Mouse (Mus musculus): ENCODE measurements around the gene Jph2. TPM values are rescaled to one million over a fixed set of nuclear protein-coding genes. Genes with fewer than 3 reads are reported as not detected.
"Not testable (repeated sequence)": the region's sequence is repeated elsewhere in the genome, so short reads cannot be mapped to it uniquely, and the experiment has no call there.

Jph2 gene
- polyA plus RNA-seq, 1 experiment, result 0.13 TPM

DNA sequence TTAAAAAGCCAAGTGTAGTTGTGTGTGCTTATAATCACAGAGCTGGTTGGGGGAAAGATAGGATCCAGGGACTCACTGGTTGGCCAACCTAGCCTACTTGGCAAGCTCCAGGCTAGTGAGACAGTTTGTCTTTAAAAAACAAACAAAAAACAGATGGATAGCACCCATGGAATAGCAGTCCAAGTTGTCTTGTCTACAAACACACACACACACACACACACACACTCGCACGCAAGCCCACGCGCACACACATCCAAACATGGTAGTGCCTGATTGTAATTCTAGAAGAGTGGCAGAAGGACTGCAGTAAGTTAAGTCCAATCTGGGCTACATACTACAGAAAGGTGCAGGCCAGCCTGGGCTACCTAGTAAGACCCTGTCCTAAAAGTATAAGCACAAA, 14.6 kb upstream of the Jph2 start:
- Histone ChIP-seq H3K9me3 (no peaks in the 10 kb centered on the region), H3K27me3 (replicated peaks) (no peaks in the 10 kb centered on the region), H3K4me1 (peaks cover 13% of the 10 kb centered on the region), H3K4me3 (replicated peaks) (no peak overlapping the region), H3K36me3 (replicated peaks; ENCODE audit: low read length) (peaks cover 82% of the 10 kb centered on the region)
- TF ChIP-seq GATA1 (IDR thresholded peaks at IDR 0.05; ENCODE audit: borderline replicate concordance, low read length) (no peak), FLI1 (IDR thresholded peaks at IDR 0.05; ENCODE audit: low read length) (no peak)

DNA sequence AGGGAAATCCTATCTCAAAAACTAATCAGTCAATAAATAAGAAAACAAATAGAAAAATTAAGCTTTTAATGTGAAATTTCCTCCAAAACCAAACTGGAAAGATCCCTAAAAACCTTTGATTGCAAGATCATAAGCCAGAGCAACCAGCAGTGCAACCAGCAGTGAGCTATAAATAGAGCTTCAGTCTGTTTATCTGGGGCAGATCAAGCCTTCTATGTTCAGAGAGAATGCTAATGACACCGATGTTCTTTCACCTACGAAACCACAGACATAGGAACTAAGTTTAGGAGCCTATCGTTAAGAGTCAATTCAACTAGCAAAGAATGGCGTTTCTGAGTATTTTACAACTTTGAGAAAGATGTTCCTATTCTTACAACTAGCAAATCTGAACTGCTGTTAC, 14.0 kb upstream of the Jph2 start:
- TF ChIP-seq FLI1 (IDR thresholded peaks at IDR 0.05; ENCODE audit: low read length), result no peak
- no peak for TF ChIP-seq GATA1 (IDR thresholded peaks at IDR 0.05; ENCODE audit: borderline replicate concordance, low read length)
- Histone ChIP-seq H3K4me3 (replicated peaks) (no peak overlapping the region), H3K36me3 (replicated peaks; ENCODE audit: low read length) (peaks cover 88% of the 10 kb centered on the region), H3K9me3 (no peaks in the 10 kb centered on the region), H3K4me1 (peaks cover 8% of the 10 kb centered on the region; the same call in 1 of the 2 replicates), H3K27me3 (replicated peaks) (no peaks in the 10 kb centered on the region)

DNA sequence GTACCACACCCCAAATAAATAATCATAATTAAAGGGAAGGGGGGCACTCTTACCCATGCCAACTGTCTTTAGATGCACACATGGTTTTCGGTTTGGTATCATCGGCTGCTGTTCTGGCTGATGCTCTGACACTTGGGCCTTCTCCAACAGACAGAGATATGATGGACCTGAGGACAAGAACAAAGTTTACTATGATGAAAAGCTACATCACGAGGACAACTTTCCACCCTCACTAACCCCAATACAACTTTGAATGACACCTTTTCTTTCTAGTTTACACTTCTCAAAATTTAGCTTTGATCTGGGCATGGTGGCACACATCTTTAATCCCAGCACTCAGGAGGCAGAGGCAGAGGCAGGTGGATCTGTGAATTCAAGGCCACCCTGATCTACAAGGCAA, 13.6 kb upstream of the Jph2 start:
- H3K27me3 ChIP-seq (replicated peaks); H3K4me1 ChIP-seq; H3K4me3 ChIP-seq (replicated peaks); H3K9me3 ChIP-seq: not testable (repeated sequence)
- peaks cover 88% of the 10 kb centered on the region for H3K36me3 ChIP-seq (replicated peaks; ENCODE audit: low read length)

DNA sequence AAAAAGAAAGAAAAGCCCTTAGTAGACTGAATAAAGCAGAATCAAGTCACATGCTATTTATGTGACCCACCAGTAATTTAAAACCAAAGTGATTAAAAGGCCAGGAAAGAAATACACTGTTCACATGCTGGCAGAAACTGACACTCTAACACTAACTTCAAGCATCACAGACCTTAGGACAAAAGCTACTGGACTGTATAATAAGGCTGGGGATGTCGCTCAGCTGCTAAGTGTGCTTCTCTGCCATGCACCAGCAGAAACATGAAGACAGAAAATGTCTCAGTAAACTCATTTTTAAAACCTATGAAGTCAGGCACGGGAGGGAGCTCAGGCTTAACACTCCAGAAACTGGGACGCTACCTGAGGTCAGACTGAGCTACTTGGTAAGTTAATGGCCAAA, 12.4 kb upstream of the Jph2 start:
- TF ChIP-seq GATA1 (IDR thresholded peaks at IDR 0.05; ENCODE audit: borderline replicate concordance, low read length) (no peak), FLI1 (IDR thresholded peaks at IDR 0.05; ENCODE audit: low read length) (no peak)
- Histone ChIP-seq H3K9me3 (no peaks in the 10 kb centered on the region), H3K4me3 (replicated peaks) (no peak overlapping the region), H3K4me1 (0 out of 2 replicates have a peak, but pooled peaks cover 4% of the 10 kb centered on the region), H3K27me3 (replicated peaks) (no peaks in the 10 kb centered on the region), H3K36me3 (replicated peaks; ENCODE audit: low read length) (peaks cover 85% of the 10 kb centered on the region)

- Histone ChIP-seq H3K4me3 (replicated peaks) (no peak overlapping the region), H3K4me1 (no peaks in the 10 kb centered on the region), H3K9me3 (no peaks in the 10 kb centered on the region), H3K27me3 (replicated peaks) (peaks cover 5% of the 10 kb centered on the region), H3K36me3 (replicated peaks; ENCODE audit: low read length) (peaks cover 40% of the 10 kb centered on the region)
- no peak for TF ChIP-seq GATA1 (IDR thresholded peaks at IDR 0.05; ENCODE audit: borderline replicate concordance, low read length)
Observed at GRCm38 (mm10) chr2:163404037-163404815, 6.4 kb upstream of the Jph2 start.

GRCm38 (mm10) chr2:163401221-163401620, 3.4 kb upstream of the Jph2 start:
- Histone ChIP-seq H3K4me1 (no peaks in the 10 kb centered on the region), H3K27me3 (replicated peaks) (peaks cover 28% of the 10 kb centered on the region), H3K36me3 (replicated peaks; ENCODE audit: low read length) (peaks cover 17% of the 10 kb centered on the region), H3K4me3 (replicated peaks) (no peak overlapping the region), H3K9me3 (no peaks in the 10 kb centered on the region)
- TF ChIP-seq FLI1 (IDR thresholded peaks at IDR 0.05; ENCODE audit: low read length) (no peak), GATA1 (IDR thresholded peaks at IDR 0.05; ENCODE audit: borderline replicate concordance, low read length) (no peak)

DNA sequence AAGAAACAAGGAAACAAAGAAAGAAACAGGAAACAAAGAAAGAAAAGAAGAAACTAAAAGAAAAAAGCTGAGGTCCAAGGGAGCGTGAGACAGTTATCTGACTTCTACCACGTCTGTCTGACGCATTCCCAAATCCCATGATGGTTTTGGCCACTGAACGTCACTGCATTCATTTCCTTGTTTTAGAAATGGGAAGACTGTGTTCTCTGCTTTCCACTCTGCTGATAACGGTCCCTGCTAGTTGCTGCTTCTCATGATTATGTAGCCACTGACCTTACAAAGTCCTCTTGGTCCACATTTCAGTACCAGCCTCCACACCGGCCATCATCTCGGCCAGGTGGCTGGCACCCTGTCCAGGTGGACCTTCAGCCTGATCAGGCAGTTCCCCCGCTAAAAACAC, 1.4 kb upstream of the Jph2 start:
- no peaks in the 10 kb centered on the region for H3K4me1 ChIP-seq
- H3K4me3 ChIP-seq (replicated peaks), result no peak overlapping the region
- no peak for TF ChIP-seq FLI1 (IDR thresholded peaks at IDR 0.05; ENCODE audit: low read length)
- TF ChIP-seq GATA1 (IDR thresholded peaks at IDR 0.05; ENCODE audit: borderline replicate concordance, low read length), result no peak
- H3K27me3 ChIP-seq (replicated peaks), result peaks cover 44% of the 10 kb centered on the region
- H3K36me3 ChIP-seq (replicated peaks; ENCODE audit: low read length), result peaks cover 3% of the 10 kb centered on the region
- no peaks in the 10 kb centered on the region for H3K9me3 ChIP-seq

GRCm38 (mm10) chr2:163398770-163399169, 977 bp upstream of the Jph2 start:
- Histone ChIP-seq H3K4me1 (no peaks in the 10 kb centered on the region), H3K4me3 (replicated peaks) (no peak overlapping the region), H3K27me3 (replicated peaks) (peaks cover 48% of the 10 kb centered on the region), H3K9me3 (no peaks in the 10 kb centered on the region), H3K36me3 (replicated peaks; ENCODE audit: low read length) (no peaks in the 10 kb centered on the region)
- TF ChIP-seq FLI1 (IDR thresholded peaks at IDR 0.05; ENCODE audit: low read length) (no peak), GATA1 (IDR thresholded peaks at IDR 0.05; ENCODE audit: borderline replicate concordance, low read length) (no peak)

DNA sequence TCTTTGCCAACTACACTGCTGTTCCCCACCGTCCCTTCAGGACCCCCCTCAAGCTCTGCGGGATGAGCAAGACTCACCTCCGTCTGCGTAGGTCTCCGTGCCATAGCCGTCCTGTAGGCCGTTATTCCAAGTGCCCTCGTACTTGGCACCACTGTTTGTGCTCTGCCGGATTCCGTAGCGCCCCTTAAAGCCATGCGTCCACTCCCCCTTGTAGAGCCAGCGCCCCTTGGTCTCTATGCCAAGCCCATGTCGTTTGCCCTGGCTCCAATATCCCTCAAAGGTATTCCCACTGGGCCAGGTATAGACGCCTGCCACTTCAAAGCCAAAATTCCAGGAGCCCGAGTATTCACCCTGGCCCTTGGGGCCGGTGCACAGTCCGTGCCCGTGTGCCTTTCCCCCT, 722 bp downstream of the Jph2 start:
- Histone ChIP-seq H3K4me3 (replicated peaks) (no peak overlapping the region), H3K9me3 (no peaks in the 10 kb centered on the region), H3K36me3 (replicated peaks; ENCODE audit: low read length) (no peaks in the 10 kb centered on the region), H3K27me3 (replicated peaks) (peaks cover 59% of the 10 kb centered on the region), H3K4me1 (no peaks in the 10 kb centered on the region)
- TF ChIP-seq GATA1 (IDR thresholded peaks at IDR 0.05; ENCODE audit: borderline replicate concordance, low read length) (no peak), FLI1 (IDR thresholded peaks at IDR 0.05; ENCODE audit: low read length) (no peak)

GRCm38 (mm10) chr2:163394977-163395376, 2.8 kb downstream of the Jph2 start:
- H3K4me1 ChIP-seq, result no peaks in the 10 kb centered on the region

More at GRCm38 (mm10) chr2:163394977-163395376, 2.8 kb downstream of the Jph2 start:
- Histone ChIP-seq H3K36me3 (replicated peaks; ENCODE audit: low read length) (no peaks in the 10 kb centered on the region), H3K9me3 (no peaks in the 10 kb centered on the region), H3K27me3 (replicated peaks) (peaks cover 73% of the 10 kb centered on the region), H3K4me3 (replicated peaks) (no peak overlapping the region)
- TF ChIP-seq GATA1 (IDR thresholded peaks at IDR 0.05; ENCODE audit: borderline replicate concordance, low read length) (no peak), FLI1 (IDR thresholded peaks at IDR 0.05; ENCODE audit: low read length) (no peak)

All from megakaryocyte, embryonic 14.5 days (primary cell).